Mouse (Mus musculus) cerebellum, adult 11 months (tissue): ENCODE data around the gene Fjx1.

ENCODE experiments used
- DNase-seq: peaks from one replicate; pipeline ENCODE4 v3.0.0; 2022

The Fjx1 gene

DNA sequence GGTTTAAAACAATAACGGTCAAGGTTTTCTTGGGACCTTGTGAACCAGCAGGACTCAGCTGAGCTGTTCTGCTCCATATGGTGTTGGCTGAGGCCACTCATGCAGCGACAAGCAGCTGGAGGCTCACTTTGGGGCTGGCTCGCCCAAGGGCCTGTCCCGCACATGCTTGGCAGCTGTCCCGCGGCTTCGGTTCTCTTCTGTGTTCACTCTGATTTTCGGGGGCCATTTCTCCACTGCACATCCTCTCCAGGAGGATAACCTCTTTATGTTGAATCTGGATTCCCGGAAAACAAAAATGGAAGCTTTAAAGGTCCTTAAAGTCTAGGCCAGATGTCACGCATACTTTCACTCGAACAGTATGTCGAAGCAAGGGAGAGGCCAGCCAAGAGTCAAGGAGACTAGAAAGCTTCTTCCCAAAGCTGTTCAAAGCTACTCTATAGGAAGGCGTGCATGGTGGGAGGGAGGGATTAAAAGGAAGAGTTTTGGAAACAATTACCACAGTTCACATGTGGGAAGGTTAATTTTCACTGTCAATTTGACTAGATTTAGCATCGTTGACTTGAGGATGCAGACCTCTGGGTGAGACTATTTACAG is 36.1 kb downstream of the Fjx1 start:
- no peak for DNase-seq

DNA sequence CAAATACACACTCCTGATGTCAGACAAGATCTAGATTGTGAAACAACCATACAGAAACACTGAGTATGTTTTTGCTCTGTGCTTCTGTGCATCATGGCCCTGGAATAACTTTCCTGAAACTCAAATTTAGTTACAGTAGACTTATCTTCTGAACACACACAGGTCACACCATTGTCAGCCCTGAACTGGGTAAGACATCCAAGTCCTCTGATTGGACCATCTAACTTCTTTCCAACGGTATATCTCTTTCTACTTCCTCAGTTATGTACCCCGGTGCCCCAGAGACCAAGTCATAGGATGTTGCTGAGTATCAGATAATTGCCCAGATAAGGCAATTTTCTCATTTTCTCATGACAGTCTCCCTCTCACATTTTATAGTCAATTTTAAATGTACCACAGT is 39.6 kb downstream of the Fjx1 start:
- DNase-seq: no peak

DNA sequence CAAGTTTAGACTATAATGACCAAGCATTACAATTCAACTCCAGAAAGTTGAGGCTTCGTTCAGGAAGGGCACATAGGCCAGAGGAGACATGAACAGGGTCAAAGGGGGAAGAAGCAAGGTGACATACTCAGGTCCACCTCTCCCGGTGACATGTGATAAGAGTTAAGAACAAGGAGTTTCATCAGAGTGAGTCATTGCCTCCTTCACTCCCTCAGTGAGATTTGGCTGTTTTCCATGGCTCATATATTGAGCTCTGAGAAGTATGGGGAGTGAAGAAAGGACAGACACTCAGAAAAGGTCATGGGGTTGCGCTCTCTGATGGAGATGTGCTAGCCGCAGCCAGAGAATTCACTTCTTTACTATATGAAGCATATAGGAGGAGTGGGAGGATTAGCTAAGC is 41.7 kb downstream of the Fjx1 start:
- DNase-seq: no peak

DNA sequence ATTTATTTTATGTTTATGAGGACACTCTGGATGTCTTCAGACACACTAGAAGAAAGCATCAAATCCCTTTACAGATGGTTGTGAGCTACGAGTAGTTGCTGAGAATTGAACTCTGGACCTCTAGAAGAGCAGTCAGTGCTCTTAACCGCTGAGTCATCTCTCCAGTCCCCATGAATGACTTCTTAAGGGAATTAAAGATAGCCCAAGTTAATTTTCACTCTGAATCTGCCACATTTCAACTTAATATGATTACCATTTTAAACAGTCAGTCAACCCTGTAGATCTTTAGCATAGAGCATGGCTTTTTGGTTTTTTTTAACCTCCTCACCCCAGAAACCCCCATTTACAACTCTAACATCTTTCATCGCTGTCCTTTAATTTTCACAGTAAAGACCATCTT is 42.6 kb downstream of the Fjx1 start:
- DNase-seq: no peak

DNA sequence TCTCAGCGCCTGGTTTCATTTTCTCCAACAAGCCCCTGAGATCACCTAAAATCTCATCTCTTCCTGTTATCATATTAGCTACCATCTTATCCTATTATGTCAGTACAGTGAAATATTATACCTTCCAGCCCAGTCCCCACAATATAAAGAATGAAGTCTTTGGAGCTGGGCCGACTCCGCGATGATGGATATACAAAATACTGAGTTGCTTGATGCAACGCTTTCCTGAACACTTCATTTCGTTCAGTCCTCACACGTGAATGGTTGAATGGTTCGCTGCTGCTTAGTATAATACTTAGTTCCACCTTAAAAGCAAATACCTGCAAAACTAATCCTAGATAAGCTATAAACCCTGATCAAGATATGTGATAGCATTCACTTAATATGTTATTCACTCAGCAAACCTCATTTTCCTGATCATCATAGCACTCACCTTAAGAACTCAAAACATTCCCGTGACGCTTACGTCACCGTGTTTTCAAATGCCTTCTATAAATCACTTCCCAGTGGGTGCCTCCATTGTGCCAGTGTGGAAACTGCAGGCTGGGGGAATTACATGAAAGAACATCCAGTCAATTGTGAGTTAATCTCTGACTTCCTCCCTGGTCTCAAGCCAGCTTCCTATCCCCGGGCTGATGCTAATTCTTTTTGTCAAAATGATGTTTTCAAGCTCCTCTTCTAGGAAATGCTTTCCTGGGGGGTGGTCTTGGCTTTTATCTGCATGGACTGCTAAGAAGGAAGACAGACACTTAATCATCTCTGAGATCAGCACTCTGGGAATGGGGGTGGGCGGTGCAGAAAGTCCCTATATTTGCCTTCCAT is 44.7 kb downstream of the Fjx1 start, which contains the start of gene Trim44:
Gene Trim44, minus strand, starts transcription at position 466 of the 822 bp plus-strand sequence.
- DNase-seq: no peak

DNA sequence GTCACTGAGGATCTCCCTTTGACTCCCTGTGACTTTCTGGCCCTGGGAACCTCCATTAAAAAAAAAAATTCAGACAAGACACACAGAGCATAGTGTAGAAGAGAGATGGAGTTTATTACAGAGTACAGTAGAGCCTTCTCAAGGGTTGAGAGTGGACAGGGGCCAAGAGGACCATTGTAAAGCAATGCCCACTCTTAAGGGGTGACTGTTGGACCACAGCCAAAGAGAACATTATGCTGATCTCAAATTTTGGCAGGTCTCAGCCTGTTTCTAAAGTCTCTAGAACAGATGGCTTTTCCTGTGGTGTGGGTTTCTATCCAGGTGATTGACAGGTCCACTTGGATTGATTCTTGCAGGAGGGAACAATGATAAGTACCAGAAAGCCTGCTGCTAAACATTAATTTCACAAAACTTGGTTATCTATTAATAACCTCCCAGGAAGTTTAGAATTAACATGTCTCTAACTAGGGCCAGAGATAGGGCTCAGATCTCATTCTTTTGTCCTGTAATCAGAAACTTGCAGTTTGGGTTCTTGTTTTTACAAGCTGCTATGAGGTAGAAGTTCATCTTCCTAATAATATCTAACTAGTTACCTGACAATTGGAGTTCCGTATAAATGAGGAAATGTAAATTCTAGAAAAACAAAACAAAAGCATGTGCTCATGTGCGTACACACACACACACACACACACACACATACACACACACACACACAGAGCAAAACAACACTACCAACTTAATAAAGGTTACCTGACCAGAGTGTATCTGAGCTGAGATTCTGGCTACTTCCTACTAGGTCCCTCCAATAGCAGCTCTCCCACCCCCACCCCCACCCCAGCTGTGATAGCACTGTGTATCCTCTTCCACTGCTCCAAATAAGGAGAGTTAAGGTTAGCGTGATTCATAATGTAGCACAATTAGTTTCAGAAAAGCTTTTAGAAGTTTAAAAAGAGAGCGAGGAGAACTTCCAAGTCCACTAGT is 45.7 kb downstream of the Fjx1 start:
- no peak for DNase-seq

DNA sequence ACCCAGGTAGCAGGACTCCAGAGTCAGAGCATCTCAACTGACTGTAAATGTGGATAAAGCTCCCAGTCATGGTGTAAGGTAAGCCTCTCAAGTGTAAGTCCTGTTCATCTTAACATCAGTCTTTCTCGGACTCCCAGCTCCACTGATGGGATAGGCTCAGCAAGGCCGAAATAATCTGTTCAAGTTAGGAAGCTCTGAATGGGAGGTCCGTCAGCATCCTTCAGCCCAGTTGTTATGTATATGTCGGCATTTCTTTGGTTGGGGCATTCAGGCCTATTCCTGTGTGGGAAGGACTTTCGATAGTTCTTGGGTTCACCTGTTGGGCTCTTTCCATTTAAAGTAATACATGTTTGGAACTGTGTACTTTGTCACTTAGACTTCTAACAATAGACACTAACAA is 48.3 kb downstream of the Fjx1 start:
- no peak for DNase-seq

DNA sequence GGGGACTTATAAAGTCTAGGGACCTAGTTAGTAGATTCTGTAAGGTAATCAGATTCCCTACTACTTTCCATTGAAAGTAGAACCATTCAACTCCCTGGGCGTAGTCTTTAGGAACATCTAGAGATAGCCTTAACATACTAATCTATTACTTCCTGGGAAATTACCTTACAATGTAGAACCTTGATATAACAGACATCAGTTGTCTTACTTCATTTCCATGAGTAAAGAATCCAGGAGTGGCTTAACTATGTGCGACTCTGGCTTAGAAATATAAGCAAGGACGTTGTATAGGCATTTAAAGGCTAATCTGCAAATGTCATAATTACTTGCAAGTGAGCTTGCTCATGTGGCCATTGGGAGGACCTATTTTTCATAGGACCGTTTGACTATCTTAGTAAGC is 49.0 kb downstream of the Fjx1 start:
- no peak for DNase-seq

DNA sequence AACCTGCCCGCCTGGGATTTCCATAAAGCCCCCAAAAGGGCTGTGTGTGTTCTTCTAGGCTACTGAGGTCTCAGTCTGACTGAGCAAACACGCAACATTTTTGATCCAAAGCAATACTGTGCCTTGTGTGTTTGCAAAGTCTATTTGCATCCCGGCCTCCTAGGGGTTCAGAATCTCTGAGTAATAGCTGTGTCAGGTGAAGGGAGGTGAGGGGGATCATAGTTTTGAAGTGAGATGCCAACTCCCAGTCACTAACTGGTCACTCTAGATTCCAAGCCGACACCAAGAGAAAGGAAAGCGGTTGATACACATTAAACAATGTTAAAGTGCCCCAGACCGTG is 51.0 kb downstream of the Fjx1 start:
- DNase-seq: no peak

DNA sequence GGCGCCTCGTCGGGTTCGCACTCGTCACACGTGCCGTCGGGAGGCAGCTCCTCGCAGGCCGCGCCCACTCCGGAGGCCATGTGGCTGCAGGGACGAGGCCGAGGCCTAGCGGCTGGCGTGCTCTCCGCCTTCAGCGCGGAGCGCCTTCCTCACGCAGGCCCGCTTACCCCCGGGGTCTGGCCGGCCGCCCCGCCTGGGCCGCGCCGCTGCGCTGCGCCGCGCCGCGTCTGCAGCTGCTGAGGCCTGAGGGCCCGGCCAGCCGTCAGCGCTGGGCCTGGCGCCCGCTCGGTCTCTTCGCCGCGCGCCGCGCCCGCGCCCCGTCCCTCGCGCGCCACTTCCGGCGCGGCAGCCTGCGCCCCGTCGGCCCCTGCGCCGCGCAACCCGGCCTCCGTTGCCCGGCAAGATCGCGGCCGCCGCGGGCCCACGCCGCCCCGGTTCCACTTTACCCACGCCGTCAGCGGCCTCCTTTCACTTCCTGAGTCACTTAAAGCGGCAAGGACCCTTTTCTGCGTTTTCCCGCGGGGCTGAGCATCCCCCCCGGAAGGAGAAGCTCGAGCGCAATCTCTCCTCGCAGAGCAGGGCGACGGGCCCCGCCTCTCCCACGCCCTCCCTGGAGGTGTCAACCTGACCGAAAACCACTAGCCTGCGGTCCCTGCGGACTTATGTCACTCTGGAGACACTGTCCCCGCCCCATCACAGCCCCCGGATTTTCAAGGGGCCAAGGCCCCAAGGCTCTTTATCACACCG is 51.5 kb downstream of the Fjx1 start:
- peak; percentile 81 for DNase-seq

DNA sequence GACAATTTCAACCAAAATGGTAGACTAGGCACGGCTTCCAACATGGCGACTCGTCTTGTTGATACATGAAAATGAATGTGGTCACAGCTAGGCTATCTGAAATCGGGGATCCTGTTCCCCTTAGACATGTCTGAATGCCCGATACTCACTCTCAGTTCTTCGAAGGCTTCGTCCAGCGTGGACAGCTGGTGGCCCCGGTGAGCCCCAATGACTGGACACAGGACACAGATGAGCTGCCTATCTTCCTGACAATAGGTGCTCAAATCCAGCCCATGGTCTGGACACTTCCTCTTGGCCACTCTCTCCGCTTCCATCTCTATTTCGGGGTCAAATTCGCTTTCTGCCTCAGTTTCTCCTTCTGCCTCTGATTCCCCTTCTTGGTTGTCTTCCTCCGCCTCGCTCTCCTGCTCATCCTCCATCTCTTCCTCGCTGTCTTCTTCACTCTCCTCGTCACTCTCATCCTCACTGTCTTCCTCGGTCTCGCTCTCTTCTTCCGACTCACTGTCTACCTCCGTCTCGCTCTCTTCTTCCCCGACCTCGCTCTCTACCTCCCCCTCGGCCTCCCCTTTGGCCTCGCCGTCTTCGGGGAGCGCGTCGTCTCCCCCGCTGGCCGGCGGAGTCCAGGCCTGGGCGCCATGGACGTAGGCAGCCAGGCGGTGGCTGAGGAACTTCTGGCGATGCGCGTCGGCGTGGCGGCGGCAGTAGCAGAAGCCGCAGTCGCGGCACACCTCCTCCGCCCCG is 52.3 kb downstream of the Fjx1 start:
- DNase-seq: no peak
